Mouse (Mus musculus) cerebellum, postnatal 10 days (tissue): ENCODE data around the gene Clns1a.

Experiments used
- DNase-seq, 2 experiments: peaks; one replicate each; pipeline ENCODE4 v3.0.0; 2021; ENCODE audit warnings: mixed read lengths in 2 of 2

Clns1a gene

DNA sequence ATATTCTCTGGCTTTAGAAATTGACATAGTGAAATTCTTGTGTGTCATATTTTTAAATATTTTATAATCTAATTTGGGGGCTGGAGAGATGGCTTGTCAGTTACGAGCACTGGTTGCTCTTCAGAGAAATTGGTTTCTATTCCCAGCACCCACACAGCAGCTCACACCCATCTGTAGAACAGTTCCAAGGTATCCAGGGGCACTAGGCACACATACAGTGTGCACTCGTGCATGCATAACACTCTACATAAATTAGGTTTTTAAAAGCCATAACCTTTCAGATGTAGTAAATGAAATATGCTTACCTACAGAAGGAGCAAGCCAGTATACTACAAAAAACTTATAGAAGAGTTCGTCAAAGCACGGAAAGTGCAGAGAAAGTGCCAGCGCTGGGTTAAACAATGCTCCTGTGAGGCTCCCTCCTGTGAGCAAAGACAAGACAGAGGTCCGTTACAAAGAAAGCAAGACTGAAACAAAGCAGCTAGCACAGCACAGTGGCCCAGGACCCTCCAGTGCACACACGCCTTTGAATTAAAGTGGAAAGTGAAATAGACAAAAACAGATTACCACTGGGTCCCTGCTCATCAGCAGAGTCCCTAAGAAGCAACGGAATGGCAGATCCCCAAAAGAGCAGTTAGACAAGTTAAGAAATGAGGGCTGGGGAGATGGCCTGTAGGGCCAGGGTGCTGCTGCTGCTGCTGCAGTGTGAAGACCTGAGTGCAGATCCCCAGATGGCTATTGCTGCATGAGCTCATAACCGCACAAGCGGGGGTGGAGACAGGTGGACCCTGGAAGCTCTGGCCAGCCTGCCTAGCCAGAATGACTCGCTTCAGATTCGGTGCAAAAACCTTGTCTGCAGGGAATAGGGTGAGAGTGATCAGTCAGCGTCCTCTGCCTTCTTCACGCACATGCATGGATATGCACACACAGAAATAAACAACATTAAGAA is 32.5 kb downstream of the Clns1a start:
- DNase-seq = no peak

DNA sequence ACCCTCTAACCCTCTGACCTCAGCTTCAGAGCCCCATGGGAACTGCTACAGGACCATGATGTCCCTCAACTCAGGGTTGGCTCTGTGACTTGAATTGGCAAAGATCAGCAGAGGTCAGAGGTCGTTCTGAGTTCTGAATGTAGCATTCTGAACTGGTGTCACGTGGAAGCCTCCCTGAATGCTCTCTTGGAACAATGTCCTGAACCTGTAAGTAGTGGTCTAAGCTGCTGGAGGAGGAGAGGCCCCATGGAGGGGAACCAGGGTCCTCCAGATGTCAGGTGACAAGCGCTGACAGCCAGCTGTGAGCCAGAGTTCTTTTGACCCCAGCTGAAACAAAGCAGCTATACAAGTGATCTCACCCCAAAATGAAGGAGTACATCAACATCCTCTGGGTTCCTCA is 34.0 kb downstream of the Clns1a start:
- DNase-seq = no peak

DNA sequence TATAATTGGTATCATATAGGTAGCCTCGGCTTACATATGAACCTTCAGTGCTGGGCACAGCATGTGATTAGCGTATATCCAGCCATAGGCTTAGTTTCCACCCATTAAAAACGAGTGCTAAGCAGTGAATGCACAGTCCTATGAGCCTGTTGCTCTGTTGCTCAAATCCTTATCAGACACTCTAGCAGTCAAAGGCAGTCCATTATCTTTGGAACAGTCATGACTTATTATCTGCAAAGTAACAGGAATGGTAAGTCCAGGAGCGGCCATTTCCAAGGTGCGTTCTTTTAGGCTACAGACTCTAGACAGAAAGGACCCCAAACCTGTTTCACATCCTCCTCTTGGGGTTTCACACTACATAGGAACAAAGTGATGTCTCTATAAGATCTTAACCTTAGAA is 37.2 kb downstream of the Clns1a start:
- DNase-seq = no peak

DNA sequence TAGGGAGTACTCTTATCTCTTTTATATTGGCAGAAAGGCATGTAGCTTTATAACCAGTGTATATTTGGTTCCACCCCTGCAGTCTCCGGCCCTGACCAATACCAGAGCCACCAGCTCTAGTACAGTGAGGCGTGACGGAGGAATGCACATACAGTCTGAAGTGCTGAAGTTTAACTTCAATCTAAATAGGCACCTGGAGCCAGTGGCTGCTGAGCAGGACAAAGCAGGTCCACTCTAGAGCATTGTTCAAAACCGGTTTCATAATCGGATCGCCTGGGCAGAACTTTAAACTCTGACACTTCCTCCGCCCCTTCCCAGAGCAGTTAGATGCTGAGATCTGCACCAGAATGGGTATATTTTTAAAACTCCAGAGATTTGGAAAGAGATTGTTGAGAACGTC is 38.6 kb downstream of the Clns1a start:
- DNase-seq = no peak

DNA sequence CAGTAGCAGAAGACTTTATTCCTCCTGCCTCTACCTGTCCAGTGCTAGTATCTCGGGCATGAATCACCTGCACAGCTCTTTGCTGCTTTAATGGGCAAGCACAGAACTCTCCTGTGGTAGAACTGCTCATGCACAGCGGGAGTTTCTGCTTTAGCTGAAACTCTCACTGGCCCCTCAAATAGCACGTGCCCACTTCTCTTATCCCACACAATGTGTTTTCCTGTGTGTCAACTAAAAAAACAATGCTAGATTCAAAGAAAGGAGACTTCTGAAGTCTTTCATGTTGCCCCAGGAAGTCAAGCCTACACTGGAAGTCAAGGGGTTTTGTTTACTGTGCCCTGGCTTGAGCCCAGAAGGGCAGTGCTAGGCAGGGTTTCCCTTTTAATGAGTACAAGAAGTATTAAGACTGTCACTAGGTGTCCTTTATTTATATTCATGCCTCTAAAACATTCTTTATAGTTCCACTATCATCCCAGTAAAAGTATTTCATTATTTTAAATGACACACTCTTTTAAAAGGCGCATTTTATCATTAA is 39.5 kb downstream of the Clns1a start:
- DNase-seq = no peak

DNA sequence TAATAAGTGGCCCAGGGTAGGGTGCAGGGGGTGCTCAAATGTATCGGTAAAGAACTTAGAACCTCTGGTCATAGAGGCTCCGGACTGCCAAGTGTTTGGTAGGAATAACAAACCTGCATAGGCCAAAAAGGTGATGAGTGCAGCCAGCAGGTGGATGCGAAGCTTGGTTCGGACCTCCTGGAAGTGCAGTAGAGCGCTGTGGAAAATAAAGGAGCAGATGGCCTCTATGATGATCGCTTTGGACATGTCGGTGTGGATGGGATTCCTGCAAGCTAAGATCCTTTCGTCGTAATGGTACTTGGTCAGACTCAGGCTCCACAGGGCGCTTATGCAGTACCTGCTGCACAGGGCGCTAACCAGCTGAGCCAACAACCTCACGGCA is 40.8 kb downstream of the Clns1a start:
- DNase-seq = peak in 1 of 2 experiments; percentile 44

DNA sequence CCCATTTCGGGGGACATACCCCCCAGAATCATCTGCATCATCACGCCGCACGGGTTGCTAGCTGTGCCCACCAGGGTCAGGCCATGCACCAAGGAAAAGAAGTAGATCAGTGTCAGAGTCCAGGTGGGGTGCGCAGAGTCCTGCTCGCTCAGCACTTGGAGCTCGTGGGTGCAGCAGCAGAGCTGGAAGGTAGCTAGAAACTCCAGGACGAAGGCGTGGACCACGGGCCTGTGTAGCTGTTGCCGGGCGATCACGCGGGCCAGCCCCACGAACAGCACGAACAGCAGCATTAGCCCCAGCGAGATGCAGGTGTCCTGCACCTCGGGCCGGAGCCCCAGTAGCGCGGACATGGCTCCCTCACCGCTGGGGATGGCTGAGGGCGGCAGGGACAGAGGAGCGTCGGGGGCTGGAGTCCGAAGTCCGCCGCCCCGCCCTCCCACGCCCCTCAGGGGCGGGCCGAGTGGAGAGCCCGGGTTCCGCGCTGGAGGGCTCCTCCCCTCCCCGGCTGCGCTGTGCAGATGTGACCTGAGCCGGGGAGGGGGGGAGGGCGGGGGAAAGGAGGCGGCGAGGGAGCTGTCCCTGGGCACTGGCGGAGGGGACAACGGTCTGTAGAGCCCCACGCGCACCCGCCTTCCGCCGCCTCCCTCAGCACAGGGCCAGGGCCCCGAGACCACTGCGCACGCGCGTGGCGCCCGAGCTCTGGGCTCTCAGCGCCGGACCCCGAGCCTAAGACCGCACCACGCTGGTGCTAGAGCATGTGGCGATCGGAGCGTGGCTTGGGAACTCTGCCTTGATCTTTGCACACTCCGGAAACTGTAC is 41.4 kb downstream of the Clns1a start, which contains the start of gene Aqp11:
Gene Aqp11, minus strand, starts transcription at position 652 of the 819 bp plus-strand sequence.
- DNase-seq = peak; percentile 84 to 90

DNA sequence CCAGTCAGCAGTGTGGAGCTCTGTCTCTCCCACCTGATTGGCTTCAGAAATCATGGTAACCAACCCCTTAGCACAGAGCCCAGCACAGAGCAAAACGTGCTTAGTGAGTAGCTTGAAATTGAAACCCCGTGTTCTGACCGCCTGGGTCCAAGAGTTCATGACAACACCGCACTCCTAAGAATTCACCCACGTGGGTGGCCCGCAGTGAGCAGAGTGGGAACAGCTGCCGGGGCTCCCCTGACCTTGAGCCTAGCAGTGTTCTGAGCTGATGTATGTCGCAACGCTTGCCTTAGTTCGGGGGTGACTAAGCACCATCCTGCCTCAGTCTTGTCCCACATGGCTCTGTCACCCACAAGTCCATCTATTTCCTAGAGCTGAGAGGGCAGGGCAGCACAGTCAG is 44.5 kb downstream of the Clns1a start:
- DNase-seq = no peak

DNA sequence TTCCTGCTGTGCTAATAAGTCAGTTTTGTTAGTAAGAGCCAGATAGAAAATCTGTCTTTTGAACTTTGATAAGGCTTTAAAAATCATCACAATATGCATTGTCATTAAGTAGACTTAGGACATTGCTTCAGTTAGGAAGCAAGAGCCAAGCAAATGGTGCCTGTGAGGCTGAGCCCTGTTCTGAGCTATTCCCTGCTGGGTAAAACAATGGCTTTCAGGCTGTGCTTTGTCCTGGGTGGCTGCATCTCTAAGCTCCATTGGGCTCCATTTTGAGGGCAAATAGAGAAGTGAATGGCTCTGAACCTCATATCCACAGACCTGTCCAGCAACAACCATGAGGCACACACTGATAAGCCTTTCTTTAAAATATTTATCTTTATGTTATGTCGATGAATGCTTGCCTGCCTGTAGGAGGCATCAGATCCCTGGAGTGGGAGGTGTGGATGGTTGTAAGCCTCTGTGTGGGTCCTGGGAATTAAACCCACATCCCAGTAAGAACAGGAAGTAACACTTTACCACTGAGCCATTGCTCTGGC is 45.4 kb downstream of the Clns1a start:
- DNase-seq = no peak

DNA sequence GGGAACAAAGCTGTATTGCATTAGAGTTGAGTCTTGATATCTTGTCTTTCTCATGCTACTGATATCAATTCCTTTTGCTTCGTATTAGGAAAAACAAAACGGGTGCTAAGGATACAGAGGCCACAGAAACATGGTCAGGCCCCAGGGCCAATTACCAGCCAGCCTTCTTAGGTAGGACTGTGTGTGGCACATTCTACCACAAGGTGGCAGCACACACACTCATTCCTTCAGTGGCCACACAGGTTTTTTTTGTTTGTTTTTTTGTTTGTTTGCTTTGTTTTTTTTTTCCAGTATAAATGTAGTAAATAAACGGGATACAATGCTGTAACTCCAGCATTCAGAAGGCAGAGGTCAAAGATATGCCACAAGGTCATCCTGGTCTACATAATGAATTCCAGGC is 48.9 kb downstream of the Clns1a start:
- peak; percentile 82 to 86 for DNase-seq

DNA sequence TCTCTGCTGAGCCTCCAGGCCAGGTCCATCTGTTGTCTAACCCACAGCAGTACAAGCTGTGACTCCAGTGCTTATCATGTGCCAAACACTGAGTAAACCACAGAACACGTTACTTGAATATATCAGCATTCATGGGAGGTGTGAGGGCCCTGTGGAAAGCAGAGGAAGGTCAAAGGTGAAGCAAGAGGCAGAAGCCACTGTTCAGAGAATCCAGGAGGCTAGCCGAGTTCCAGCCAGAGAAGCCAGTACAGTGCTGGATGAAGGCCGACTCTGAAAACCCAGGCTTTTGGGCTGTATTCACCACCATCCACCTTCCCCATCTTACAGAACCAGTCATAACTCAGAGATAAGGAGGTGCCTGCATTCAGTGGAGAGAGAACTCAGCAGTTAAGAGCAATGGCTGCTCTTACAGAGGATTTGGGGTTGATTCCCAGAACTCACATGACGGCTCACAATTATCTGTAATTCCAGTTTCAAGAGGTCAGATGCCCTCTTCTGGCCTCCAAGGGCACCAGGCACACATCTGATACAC is 50.8 kb downstream of the Clns1a start:
- no peak for DNase-seq

DNA sequence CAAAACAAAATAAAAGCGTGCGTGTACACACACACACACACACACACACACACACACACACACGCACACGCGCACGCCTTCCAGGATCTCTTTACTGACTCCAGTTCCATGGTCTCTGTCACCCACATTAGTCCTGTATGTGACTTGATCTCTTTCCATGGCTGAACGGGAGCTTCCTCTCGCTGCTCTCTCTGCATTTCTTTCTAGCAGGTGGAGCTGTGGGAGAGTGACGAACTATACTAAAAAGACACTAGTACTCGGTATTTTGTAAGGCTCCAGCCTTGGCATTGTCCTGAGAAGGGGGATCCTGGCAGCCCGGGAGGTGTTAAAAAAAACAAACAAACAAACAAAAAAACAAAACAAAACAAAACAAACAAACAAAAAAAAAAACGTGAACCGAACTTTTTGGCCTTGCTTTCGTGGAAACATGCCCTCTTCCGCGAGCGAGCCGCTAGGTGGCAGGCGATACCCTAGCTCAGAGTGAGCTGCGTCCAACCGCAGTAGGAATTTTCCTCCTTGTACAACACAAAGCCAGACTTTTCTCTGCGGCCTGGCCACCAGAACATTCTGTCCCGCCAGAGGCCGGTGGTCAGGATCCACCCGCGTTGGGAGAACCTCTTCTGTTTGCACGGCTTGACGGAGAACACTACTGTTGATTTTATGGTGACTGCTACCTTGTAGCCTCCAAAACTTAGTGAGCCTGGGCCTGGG is 51.5 kb downstream of the Clns1a start:
- DNase-seq = peak; percentile 92

DNA sequence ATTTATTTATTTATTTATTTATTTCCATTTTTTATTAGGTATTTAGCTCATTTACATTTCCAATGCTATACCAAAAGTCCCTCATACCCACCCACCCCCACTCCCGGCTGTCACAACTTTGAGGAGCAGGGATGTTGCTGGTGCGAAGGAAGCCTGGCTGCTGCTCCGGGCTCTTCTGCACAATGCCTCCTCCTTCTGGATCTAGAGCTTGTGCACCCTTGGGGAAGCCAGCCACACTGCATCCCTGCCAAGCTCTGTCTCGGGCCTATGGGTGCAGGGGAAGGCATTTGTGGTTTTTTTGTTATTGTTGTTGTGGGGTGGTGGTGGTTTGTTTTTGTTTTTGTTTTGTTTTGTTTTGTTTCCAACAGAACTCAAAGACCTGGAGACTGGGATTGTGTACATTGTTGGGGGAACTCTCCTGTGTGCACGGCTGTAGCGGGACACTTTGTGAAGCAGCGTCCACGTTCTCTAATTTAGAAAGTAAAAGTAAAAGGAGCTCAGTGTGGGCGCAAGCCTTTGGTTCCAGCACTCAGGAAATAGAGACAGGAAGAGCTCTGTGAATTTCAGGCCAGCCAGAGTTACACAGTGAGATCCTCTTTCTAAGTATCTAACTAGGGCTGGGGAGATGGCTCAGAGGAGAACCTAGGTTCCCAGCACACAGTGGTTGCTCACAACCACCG is 52.2 kb downstream of the Clns1a start:
- no peak for DNase-seq

DNA sequence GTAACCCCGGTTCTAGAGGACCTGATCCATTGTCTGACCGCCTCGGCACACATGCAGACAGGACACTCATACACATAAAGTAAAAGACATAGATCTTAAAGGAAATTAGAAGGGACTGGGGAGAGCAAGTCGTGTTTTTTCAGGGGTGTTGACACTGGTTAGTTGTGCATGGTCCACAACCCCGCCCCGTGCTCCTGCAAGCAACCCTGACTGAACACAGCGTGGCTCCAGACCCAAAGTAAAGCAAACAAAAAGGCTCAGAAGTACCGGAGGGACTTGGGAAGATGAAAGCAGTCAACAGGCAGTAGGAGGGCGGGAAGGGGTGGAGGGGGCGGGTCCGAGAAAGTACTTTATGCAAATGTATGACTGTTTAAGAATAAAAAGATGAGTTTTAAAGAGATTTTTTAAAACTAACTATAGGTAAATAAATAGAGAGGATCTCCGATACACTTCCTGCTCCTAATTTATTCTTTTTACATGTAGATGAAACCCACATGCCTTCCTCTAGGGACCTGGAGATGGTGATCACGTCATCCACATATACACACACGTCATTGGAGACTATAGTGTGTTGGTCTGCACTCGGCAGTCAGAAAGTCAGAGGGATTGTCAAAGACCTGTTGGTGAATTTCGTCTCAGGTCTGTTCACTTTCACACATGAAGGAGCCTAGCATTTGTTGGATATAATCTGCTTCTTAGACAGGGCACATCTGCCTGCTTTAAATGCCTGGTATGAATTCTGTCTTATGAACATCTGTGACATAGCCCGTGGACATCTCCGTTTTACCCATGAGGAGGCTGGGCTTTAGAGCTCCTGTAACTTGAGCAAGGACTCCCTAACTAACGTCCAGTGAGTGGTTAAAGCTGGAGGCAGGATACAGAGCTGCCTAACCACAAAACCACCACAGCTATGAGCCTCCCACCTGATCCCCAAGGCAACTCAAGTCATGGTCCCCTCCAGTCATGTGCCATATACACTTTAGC is 53.1 kb downstream of the Clns1a start:
- DNase-seq = no peak

DNA sequence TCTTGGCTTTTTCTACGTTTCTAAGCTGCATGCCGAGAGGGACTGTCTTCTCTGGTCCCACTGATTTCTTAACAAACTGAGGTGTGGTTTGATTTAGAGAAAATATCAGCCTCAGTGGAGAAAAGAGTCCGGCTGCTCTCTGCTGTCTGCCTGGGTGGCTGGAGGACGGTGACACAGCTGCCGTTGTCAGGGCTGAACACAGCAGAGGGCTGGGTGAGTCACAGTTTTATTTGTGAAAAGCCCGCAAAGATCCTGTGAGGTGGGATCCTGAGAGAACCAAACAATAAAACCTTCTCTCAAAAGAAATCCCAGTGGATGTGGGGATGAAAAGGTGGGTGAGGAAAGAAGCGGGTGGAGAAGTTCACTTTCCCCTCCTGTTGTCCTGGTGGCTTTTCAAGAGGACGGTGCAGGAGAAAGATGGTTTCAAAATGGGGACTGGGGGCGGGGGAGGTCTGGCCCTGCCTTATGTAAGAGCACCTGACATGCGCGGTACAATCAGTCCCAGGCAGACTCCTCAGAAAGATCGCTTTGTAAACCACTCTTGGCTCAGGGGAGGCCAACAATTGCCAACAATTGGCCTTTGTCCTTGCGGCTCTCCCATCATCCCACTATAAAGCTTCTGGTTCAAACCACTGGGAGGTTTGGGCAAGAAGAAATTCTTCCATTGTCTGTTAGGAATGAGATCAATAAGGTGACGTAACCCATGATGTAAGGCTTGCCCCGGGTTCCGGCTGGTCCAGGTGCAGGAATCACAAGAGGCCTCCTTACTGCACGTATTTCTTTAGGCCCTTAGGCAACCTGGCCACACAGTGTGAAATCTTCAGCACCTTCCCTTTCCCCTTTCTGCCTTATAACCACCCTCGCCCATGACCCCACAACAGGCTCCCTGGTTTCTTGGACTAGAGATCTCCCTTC is 60.8 kb downstream of the Clns1a start:
- peak; percentile 51 to 56 for DNase-seq

DNA sequence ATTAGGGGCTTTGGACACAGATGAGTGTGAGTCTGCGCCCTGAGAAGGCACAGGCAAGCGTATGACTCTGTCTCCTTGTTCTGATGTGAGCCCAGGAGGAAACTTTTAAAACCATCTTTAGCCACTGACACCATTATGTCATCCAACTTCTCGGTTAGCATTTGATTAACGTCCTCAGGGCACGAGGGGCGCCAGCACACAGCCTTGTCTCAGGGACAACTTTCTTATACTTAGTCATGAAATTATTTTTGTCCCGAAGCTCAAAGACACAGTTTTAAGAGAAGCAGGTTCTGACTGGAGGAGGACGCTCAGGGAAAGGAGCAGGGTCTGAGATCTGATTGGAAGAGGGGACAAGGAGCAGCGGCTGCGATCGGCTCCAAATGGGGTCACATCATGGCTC is 68.2 kb downstream of the Clns1a start:
- no peak for DNase-seq

DNA sequence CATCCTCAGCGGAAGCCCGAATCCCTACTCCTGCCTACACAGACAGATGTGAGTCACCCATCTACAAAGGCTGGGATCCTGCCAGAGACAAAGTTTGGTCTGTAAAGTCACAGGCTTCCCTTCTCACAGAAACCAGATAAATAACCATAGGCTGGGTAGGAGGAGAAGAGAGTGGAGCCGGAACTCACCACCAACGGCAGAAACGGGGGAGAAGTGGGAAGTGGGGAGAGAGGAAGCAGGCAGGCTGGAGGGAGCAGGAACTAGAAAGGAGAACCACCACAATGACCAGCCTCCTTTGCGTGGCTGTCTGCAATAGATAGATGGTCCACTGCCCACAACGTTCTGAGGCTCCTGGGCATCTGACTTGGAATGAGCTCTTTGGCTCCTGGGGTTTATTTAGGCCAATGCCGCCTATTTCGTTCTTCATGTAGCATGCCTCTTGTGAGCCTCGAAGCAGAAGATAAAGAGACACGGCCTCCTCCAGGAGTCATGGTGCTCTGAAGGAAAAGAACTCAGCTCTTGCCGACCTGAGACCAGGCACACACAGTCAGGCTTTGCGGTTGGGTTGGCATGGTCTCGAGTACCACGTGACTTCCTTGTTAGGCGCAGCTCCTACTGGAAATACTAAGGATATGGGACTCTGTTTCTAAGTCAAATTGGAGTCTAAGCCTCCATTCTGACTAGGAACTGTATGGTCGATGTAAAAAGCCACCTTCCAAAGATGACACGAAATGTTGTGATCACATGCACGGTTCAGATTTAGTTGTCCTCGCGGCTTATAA is 68.9 kb downstream of the Clns1a start:
- no peak for DNase-seq

DNA sequence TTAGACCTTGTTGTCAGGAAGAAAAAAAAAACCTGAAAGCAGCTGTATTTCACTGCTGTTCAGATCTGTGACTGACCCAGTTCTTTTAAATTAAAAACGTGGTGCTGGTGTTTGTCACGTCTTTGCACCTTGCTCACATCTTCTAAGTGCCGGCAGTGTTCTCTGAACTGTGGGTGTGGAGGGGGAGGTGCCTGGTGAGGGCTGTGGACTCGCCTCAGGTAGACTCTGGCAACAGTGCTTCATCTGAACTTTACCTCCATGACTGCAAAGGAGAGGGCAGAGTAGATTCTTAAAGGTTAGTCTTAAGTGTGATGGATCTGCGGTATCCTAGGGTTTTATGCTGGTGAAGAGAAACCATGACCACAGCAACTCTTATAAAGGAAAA is 69.5 kb downstream of the Clns1a start:
- no peak for DNase-seq
